Mouse (Mus musculus): ENCODE results near the gene Timp1. TPM values are rescaled to one million over a fixed set of nuclear protein-coding genes. Genes with fewer than 3 reads are reported as not detected.

The Timp1 gene
- 6.1 and 7.8 TPM in 2 replicates for polyA plus RNA-seq (2016; fragmentation: Nextera tagmentation; extraction: Ambion mirVana)

DNA sequence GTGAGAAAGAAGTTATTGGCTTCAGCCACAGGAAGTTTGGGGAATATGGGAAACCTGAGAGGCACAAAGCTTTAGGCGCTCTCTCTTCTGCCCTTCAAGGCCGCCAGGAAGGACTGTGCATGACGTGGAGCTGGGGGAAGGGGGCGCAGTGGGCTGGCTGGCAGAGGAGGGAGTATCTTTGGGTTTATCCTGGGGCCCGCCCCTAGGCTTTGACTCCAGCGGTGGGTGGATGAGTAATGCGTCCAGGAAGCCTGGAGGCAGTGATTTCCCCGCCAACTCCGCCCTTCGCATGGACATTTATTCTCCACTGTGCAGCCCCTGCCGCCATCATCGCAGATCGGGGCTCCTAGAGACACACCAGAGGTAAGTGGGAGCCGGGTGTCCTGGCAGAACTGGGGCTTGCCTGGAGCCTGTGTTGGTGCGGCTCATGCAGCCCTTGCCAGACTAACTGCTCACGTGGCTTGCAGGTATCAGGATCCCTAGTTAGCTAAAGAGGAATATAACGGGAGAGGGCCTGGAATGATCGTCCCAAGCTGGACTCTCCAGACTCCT lies at the start of gene Timp1:
Gene Timp1, plus strand, starts transcription at position 205 of the 552 bp plus-strand sequence.
- no peak for ATAC-seq (ENCODE audit: low FRiP score, low read depth)
- Histone ChIP-seq H3K4me2 (replicated peaks) (peak within 1 kb of the TSS; percentile 41), H3K9me3 (no peaks in the 10 kb centered on the region), H3K4me1 (no peaks in the 10 kb centered on the region), H3K27me3 (replicated peaks) (no peaks in the 10 kb centered on the region), H3K9ac (no peak within 1 kb of the TSS), H3K27ac (no peak within 1 kb of the TSS), H3K4me3 (no peak within 1 kb of the TSS; the same call in 1 of the 2 replicates), H3K36me3 (no peaks in the 10 kb centered on the region)
- 20% methylated on average over 18 of the region's 18 CpGs for WGBS

DNA sequence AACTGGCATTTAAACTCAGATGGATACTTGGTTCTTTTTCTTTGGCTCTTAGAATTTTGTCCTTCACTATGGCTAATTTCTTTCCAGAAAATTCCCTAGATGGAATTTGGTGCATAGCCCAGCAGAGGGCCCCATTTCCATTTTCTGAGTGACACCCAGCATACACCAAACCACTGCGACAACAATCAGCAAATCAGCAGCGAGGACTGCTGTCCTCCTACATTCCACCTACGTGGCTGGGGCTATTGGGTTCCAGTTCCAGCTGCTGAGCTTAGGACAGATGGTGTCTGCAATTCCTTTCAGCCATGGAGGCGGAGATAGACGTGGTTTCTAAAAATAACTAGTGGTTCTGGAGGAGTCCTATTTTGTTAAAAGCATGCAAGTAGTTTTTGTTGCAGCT lies 41.0 kb upstream of the Timp1 start:
- no peak overlapping the region for H3K4me3 ChIP-seq
- H3K4me2 ChIP-seq (replicated peaks): no peak overlapping the region
- H3K9me3 ChIP-seq: no peaks in the 10 kb centered on the region
- no peaks in the 10 kb centered on the region for H3K36me3 ChIP-seq
- ATAC-seq (ENCODE audit: low FRiP score, low read depth): no peak
- H3K27ac ChIP-seq: no peak overlapping the region
- WGBS: 39% methylated on average over 5 of the region's 5 CpGs
- H3K27me3 ChIP-seq (replicated peaks): no peaks in the 10 kb centered on the region
- H3K9ac ChIP-seq: no peak overlapping the region
- H3K4me1 ChIP-seq: no peaks in the 10 kb centered on the region

- no peaks in the 10 kb centered on the region for H3K9me3 ChIP-seq
- no peak for ATAC-seq (ENCODE audit: low FRiP score, low read depth)
- H3K4me1 ChIP-seq: no peaks in the 10 kb centered on the region
- no peak overlapping the region for H3K9ac ChIP-seq
- H3K27me3 ChIP-seq (replicated peaks): no peaks in the 10 kb centered on the region
- H3K27ac ChIP-seq: no peak overlapping the region
- no peak overlapping the region for H3K4me3 ChIP-seq
- H3K4me2 ChIP-seq (replicated peaks): no peak overlapping the region
- peaks cover 12% of the 10 kb centered on the region; the same call in 1 of the 2 replicates for H3K36me3 ChIP-seq
- WGBS: 91% methylated on average over 3 of the region's 3 CpGs
These were observed 22.7 kb upstream of the Timp1 start for GRCm38 (mm10) chrX:20847232-20847631.

DNA sequence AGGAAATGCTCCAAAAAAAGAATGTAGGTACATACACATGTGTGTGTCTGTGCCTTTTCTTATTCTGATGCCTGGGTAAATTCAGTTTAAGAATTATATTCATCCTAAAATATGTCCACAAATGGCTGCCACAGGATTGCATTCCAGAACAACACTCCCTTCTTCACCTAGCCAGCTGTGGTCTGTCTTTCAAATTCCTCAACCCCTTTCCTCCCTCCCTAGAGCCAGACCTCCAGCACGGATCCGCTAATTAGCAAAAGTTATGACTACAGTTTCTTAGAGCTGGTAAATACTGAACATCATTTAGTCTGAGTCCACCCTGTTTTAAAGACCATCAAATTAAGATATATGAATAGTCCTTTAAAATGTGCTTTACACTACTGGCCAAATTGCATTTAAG lies 22.1 kb upstream of the Timp1 start:
- ATAC-seq (ENCODE audit: low FRiP score, low read depth): peak; percentile 31
- H3K4me1 ChIP-seq: no peaks in the 10 kb centered on the region
- peaks cover 13% of the 10 kb centered on the region; the same call in 1 of the 2 replicates for H3K36me3 ChIP-seq
- H3K9me3 ChIP-seq: no peaks in the 10 kb centered on the region
- WGBS: 24% methylated on average over 2 of the region's 2 CpGs
- H3K4me3 ChIP-seq: no peak overlapping the region
- H3K27me3 ChIP-seq (replicated peaks): no peaks in the 10 kb centered on the region
- no peak overlapping the region for H3K27ac ChIP-seq
- no peak overlapping the region for H3K9ac ChIP-seq
- H3K4me2 ChIP-seq (replicated peaks): peak overlapping the region; percentile 44

GRCm38 (mm10) chrX:20848256-20848984 lies 21.5 kb upstream of the Timp1 start:
- H3K9me3 ChIP-seq: no peaks in the 10 kb centered on the region
- H3K9ac ChIP-seq: peak overlapping the region; percentile 62
- no peaks in the 10 kb centered on the region for H3K4me1 ChIP-seq
- H3K4me3 ChIP-seq: peak overlapping the region; percentile 59
- H3K36me3 ChIP-seq: peaks cover 19% of the 10 kb centered on the region; the same call in 1 of the 2 replicates
- H3K4me2 ChIP-seq (replicated peaks): peak overlapping the region; percentile 62
- WGBS: 18% methylated on average over 42 of the region's 42 CpGs
- ATAC-seq (ENCODE audit: low FRiP score, low read depth): peak; percentile 99
- H3K27ac ChIP-seq: no peak overlapping the region
- no peaks in the 10 kb centered on the region for H3K27me3 ChIP-seq (replicated peaks)

- Histone ChIP-seq H3K4me3 (no peak overlapping the region), H3K27me3 (replicated peaks) (no peaks in the 10 kb centered on the region), H3K4me1 (no peaks in the 10 kb centered on the region), H3K9me3 (no peaks in the 10 kb centered on the region), H3K4me2 (replicated peaks) (no peak overlapping the region), H3K9ac (no peak overlapping the region), H3K27ac (no peak overlapping the region), H3K36me3 (peaks cover 27% of the 10 kb centered on the region; the same call in 1 of the 2 replicates)
- ATAC-seq (ENCODE audit: low FRiP score, low read depth): no peak
- WGBS: 89% methylated on average over 7 of the region's 7 CpGs
These were observed 16.2 kb upstream of the Timp1 start for GRCm38 (mm10) chrX:20853794-20854193.

DNA sequence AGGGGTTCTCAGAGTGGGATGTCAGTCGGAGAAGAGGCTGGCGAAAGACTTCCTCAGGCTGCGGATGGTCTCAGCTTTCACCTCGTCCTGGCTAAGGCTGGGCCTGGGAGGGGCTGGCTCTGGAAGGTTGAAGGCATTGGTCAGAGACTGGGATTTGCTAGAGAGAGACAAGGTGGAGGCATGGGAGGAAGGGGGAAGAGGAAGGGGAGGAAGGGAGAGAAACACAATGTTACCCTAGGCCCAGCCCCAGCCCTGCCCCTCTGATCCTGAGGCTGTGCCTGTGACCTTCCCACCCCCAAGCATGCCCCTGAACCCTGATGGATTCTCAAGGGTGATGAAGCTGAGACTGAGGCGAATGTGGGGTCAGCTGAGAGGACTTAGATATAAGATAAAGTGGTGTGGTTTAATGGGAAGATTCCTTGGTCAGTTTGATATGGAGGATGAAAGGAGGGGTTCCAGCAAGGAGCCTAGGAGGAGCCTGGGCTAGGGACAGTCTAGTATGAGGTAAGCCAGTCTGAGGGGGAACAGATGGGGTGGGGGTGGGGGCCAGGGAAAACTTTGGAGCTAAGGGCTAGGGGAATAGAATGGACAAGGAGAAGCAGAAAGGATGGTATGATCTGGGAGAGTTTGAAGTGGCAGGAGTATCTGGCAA lies 8.4 kb upstream of the Timp1 start:
- 64% methylated on average over 5 of the region's 5 CpGs for WGBS
- no peak overlapping the region for H3K4me2 ChIP-seq (replicated peaks)
- no peak for ATAC-seq (ENCODE audit: low FRiP score, low read depth)
- no peak overlapping the region for H3K4me3 ChIP-seq
- H3K9me3 ChIP-seq: no peaks in the 10 kb centered on the region
- H3K9ac ChIP-seq: no peak overlapping the region
- H3K36me3 ChIP-seq: peaks cover 3% of the 10 kb centered on the region; the same call in 1 of the 2 replicates
- no peaks in the 10 kb centered on the region for H3K27me3 ChIP-seq (replicated peaks)
- no peaks in the 10 kb centered on the region for H3K4me1 ChIP-seq
- H3K27ac ChIP-seq: no peak overlapping the region

DNA sequence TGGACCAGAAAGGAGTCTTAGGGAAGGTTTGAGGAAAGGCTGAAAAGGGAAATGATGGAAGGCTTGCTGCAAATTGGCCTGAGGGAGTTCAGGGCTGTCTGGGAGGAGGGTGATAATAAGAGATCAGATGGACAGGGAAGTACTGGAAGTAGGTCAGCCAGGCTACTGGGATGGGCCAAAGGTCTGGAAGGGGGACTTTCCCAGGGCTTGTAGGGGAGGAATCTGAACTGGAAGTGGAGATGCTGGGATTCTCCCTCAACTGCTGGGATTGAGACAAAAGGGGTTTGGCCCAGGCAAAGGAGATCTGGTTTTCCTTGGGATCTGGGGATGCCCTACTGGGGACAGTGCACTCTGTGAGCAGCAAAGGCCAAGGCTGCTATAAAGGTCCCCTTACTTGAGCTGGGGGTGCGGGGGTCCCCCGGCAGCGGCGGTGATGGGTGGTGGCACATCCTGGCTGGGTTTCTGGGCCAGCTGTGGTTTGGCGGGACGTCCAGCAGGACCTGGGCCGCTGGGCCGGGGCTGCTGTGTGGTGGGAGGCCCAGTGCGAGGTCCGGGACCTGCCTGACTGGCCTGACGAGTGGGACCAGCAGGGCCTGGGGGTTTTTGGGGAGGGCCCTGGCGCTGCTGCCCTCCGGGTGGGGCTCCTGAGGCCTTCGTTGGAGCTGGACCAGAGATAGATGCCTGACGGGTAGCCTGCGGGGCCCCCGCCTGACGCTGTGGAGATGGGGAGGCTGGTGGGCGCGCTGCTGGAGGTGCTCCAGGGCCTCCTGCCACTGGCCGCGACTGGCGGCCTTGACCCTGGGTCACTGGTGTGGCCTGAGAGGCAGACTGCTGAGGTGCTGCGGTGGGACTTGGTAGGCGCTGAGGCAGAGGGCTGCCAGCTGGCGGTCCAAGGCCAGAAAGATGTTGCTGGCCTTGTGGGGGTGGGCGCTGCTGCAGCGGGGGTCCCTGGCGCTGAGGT lies 7.6 kb upstream of the Timp1 start:
- no peak for ATAC-seq (ENCODE audit: low FRiP score, low read depth)
- H3K27me3 ChIP-seq (replicated peaks): no peaks in the 10 kb centered on the region

DNA sequence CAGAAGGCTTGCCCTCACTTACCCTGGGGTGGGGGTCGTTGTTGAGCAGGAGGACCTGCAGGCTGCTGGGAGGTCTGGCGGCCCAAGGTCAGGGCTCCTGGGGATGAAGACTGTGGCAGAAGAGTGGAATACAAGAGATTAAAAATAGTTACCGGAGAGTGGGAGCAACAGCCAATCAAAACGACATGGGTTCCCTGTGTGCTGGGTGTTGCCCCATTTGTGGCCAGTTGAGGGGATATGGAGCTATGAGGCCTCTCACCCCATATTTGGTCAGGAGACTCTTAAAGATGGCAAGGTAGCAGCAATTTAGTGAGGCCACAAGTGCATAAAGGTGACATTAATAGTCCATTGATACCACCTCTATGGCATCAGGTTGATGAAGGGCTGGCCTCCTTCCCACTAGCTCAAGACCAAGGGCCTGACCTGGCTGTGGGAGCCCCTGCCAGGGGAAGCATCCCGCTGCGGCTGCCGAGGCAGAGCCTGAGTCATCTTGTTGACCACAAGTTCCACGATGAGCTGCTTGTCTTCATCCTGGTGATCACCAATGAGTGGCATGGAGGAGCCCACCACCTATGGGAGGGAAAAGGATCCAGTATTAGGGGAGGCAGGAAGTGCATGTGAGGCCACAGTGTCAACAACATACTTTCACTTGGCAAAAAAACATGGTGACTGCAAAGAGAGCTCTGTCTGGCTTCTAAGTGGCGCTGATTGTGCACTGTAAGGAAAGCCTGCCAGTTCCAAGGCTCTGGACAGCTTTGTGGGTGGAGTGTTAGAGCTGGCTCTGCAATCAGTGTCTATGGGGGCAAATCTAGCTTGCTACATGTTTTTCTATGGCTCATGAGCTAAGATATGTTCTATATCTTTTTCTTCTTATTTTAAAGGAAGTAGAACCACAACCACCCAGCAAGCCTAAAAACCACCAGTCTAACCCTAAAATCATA lies 6.5 kb upstream of the Timp1 start:
- H3K4me2 ChIP-seq (replicated peaks): no peak overlapping the region
- no peak for ATAC-seq (ENCODE audit: low FRiP score, low read depth)
- no peaks in the 10 kb centered on the region for H3K27me3 ChIP-seq (replicated peaks)
- WGBS: 77% methylated on average over 9 of the region's 9 CpGs
- no peaks in the 10 kb centered on the region for H3K4me1 ChIP-seq
- no peak overlapping the region for H3K27ac ChIP-seq
- no peaks in the 10 kb centered on the region for H3K9me3 ChIP-seq
- peaks cover 3% of the 10 kb centered on the region; the same call in 1 of the 2 replicates for H3K36me3 ChIP-seq
- no peak overlapping the region for H3K9ac ChIP-seq
- H3K4me3 ChIP-seq: no peak overlapping the region

More for the DNA sequence above, 7.6 kb upstream of the Timp1 start:
- WGBS: 42% methylated on average over 29 of the region's 29 CpGs
- Histone ChIP-seq H3K9me3 (no peaks in the 10 kb centered on the region), H3K36me3 (peaks cover 3% of the 10 kb centered on the region; the same call in 1 of the 2 replicates), H3K4me1 (no peaks in the 10 kb centered on the region), H3K9ac (no peak overlapping the region), H3K4me2 (replicated peaks) (no peak overlapping the region), H3K4me3 (no peak overlapping the region), H3K27ac (no peak overlapping the region)

DNA sequence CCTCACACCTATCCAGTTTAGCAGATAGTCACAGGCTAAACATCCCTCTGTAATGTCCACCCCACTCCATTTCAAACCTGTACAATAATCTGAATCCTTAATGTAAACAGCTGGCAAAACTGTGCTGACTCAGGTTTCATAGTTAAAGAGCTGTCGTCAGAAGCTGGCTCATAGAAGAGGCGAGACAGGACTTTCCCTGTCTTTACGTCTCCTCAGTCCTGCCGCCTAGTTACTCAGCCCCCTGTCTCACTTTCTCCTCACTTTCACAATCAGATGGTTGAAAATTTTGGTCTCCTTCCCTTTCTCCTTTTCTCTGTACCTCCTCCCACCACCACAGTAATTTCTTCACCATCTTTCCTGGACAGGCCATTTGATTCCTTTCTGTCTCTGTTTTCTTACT lies 1.9 kb upstream of the Timp1 start:
- Histone ChIP-seq H3K4me1 (no peaks in the 10 kb centered on the region), H3K4me2 (replicated peaks) (no peak overlapping the region), H3K9me3 (no peaks in the 10 kb centered on the region), H3K27me3 (replicated peaks) (no peaks in the 10 kb centered on the region), H3K36me3 (no peaks in the 10 kb centered on the region), H3K4me3 (no peak overlapping the region), H3K9ac (no peak overlapping the region), H3K27ac (no peak overlapping the region)
- 61% methylated on average over 4 of the region's 4 CpGs for WGBS
- ATAC-seq (ENCODE audit: low FRiP score, low read depth): no peak

DNA sequence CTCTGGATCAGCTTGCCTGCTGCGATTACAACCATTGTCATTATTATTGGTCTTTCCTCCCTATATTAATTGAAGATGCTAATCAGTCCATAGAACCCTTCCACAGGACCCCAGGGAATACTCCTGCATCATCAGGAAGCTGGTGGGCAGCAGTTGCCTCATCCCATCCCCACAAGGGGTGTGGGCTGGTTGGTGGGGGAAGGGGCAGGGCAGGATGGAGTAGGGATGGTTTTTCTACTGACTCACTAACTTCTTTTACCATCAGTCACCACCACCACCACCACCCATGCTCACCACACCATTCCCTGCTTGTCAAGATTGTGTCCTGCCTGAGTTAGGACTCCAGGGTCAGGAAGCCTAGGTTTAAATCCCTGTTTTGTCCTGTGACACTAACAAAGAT lies 763 bp upstream of the Timp1 start:
- Histone ChIP-seq H3K9me3 (no peaks in the 10 kb centered on the region), H3K27ac (no peak overlapping the region), H3K36me3 (no peaks in the 10 kb centered on the region), H3K4me2 (replicated peaks) (no peak overlapping the region), H3K9ac (no peak overlapping the region), H3K27me3 (replicated peaks) (no peaks in the 10 kb centered on the region), H3K4me3 (no peak overlapping the region), H3K4me1 (no peaks in the 10 kb centered on the region)
- ATAC-seq (ENCODE audit: low FRiP score, low read depth): no peak
- WGBS: 68% methylated on average over 1 of the region's 1 CpGs
